10 mouse cellular contexts compared by ENCODE assay signal in the genomic region with DNA sequence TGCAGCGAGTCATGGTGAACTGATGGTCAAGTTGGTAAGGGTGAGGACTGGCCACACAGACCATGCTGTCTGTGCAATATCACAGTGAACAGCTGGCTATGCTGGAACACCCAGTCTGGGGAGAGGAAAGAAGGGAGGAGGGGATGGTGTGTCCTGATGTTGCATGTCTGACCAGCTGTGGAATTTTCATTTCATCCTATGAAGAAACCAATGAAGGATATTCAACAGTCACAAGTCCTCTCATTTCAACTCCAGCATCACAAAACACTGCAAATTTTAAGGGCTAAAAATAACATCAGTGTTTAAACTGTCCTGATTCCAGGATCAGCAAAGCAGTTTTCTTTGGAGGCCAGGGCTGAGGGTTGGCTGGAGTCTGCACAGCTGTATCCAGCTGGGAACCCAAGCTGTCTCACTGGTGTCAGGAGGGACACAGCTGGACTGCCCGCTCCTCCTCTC.
DNase-seq lines count a peak whose midpoint lies in the region; ATAC-seq and TF ChIP-seq lines count a peak whose summit lies in the region.
"Had no signal": no experiment of that assay in that cellular context is flagged by ENCODE, and none has a peak within 500 bp of the region (broad histone marks: within the 10 kb centered on the region; RNA-seq: fewer than 3 reads in every experiment).

No protein-coding gene starts in this region.

- H3K4me2 ChIP-seq in intestine, embryonic 14.5 days (ENCODE audit: low read length) = no peak overlapping the region
- no peak overlapping the region for H3K4me2 ChIP-seq in hindbrain, postnatal 0 days (ENCODE audit: low read depth, low read length)
- H3K4me2 ChIP-seq in midbrain, postnatal 0 days (ENCODE audit: low read depth, low read length, poor library complexity, severe bottlenecking) = no peak overlapping the region
- H3K4me2 ChIP-seq: limb, embryonic 12.5 days had no signal

- no peaks in the 10 kb centered on the region for H3K27me3 ChIP-seq in intestine, embryonic 14.5 days (replicated peaks; ENCODE audit: control insufficient read depth, insufficient read depth, low read length)
- no peaks in the 10 kb centered on the region for H3K27me3 ChIP-seq in hindbrain, postnatal 0 days (ENCODE audit: insufficient read depth, low read length)
- no peaks in the 10 kb centered on the region for H3K27me3 ChIP-seq in midbrain, postnatal 0 days (ENCODE audit: insufficient read depth, low read length)
- H3K27me3 ChIP-seq: limb, embryonic 12.5 days had no signal

- no peaks in the 10 kb centered on the region for H3K9me3 ChIP-seq in intestine, embryonic 14.5 days (ENCODE audit: control insufficient read depth, low read length)
- H3K9me3 ChIP-seq in hindbrain, postnatal 0 days (ENCODE audit: low read length) = no peaks in the 10 kb centered on the region
- no peaks in the 10 kb centered on the region for H3K9me3 ChIP-seq in midbrain, postnatal 0 days (ENCODE audit: low read length)
- H3K9me3 ChIP-seq: limb, embryonic 12.5 days had no signal

- no peak for TF ChIP-seq POLR2A in lung, adult 2 months (IDR thresholded peaks at IDR 0.05; ENCODE audit: borderline replicate concordance, extremely low read depth, low read depth, low read length)

- H3K4me3 ChIP-seq in lung, adult 2 months (replicated peaks; ENCODE audit: extremely low read depth, low read depth, low read length) = no peak overlapping the region
- H3K4me3 ChIP-seq in intestine, embryonic 14.5 days (ENCODE audit: low read depth, low read length) = no peak overlapping the region
- no peak overlapping the region for H3K4me3 ChIP-seq in hindbrain, postnatal 0 days (ENCODE audit: low read length)
- H3K4me3 ChIP-seq in midbrain, postnatal 0 days (ENCODE audit: low read depth, low read length) = no peak overlapping the region
- H3K4me3 ChIP-seq: limb, embryonic 12.5 days had no signal

- H3K4me1 ChIP-seq in lung, adult 2 months (ENCODE audit: control insufficient read depth, insufficient read depth, low read length) = 0 out of 2 replicates have a peak, but pooled peaks cover 2% of the 10 kb centered on the region
- H3K4me1 ChIP-seq in intestine, embryonic 14.5 days (replicated peaks; ENCODE audit: control insufficient read depth, insufficient read depth, low read length) = peaks cover 13% of the 10 kb centered on the region
- H3K4me1 ChIP-seq in hindbrain, postnatal 0 days (ENCODE audit: insufficient read depth, low read length) = no peaks in the 10 kb centered on the region
- no peaks in the 10 kb centered on the region for H3K4me1 ChIP-seq in midbrain, postnatal 0 days (ENCODE audit: insufficient read depth, low read length)

- no peaks in the 10 kb centered on the region for H3K36me3 ChIP-seq in intestine, embryonic 14.5 days (ENCODE audit: control insufficient read depth, insufficient read depth, low read length)
- no peaks in the 10 kb centered on the region for H3K36me3 ChIP-seq in hindbrain, postnatal 0 days (ENCODE audit: insufficient read depth, low read length)
- no peaks in the 10 kb centered on the region for H3K36me3 ChIP-seq in midbrain, postnatal 0 days (ENCODE audit: insufficient read depth, low read length)
- H3K36me3 ChIP-seq: limb, embryonic 12.5 days had no signal

- DNase-seq in lung, adult 18-20 months = peak; percentile 51 to 55
- DNase-seq in lung, adult 2 months = no peak
- peak; percentile 66 for DNase-seq in intestine, embryonic 14.5 days (ENCODE audit: low spot score)
- DNase-seq in kidney, postnatal 36 days = peak; percentile 47 to 61
- peak; percentile 59 for DNase-seq in testis, postnatal 10 days (ENCODE audit: low spot score)
- no peak for DNase-seq in c-Kit-positive CD71-positive TER-119-positive erythroid progenitor cells, embryonic 14.5 days (ENCODE audit: low spot score)
- no peak for DNase-seq in hindbrain, postnatal 0 days (ENCODE audit: low spot score)
- DNase-seq in midbrain, postnatal 0 days (ENCODE audit: low spot score) = no peak

- 53% methylated on average over 2 of the region's 2 CpGs for WGBS in lung, adult 2 months
- WGBS in intestine, embryonic 14.5 days = 36% methylated on average over 2 of the region's 2 CpGs
- WGBS in hindbrain, postnatal 0 days = 85% methylated on average over 2 of the region's 2 CpGs
- 91% methylated on average over 2 of the region's 2 CpGs for WGBS in midbrain, postnatal 0 days

- peak; percentile 82 for ATAC-seq in intestine, embryonic 14.5 days (replicated peaks; ENCODE audit: low FRiP score, low TSS enrichment, low read depth)
- no peak for ATAC-seq in hindbrain, postnatal 0 days
- no peak for ATAC-seq in midbrain, postnatal 0 days (ENCODE audit: low FRiP score)
- ATAC-seq: CD4-positive, CD25-positive, alpha-beta regulatory T cell, adult 4 months had no signal

- H3K9ac ChIP-seq in intestine, embryonic 14.5 days (ENCODE audit: low read length) = no peak overlapping the region
- H3K9ac ChIP-seq in hindbrain, postnatal 0 days (replicated peaks; ENCODE audit: low read length) = no peak overlapping the region
- no peak overlapping the region for H3K9ac ChIP-seq in midbrain, postnatal 0 days (replicated peaks; ENCODE audit: low read length, poor library complexity, severe bottlenecking)
- H3K9ac ChIP-seq: limb, embryonic 12.5 days had no signal

- peak overlapping the region; percentile 75 for H3K27ac ChIP-seq in intestine, embryonic 14.5 days (ENCODE audit: low read depth)
- H3K27ac ChIP-seq in hindbrain, postnatal 0 days = no peak overlapping the region
- no peak overlapping the region for H3K27ac ChIP-seq in midbrain, postnatal 0 days (ENCODE audit: low read depth, low read length)
- H3K27ac ChIP-seq: limb, embryonic 12.5 days had no signal

- no peak for TF ChIP-seq CTCF in lung, adult 2 months (IDR thresholded peaks at IDR 0.05; ENCODE audit: insufficient read depth, low read length)
- TF ChIP-seq CTCF in hindbrain, postnatal 0 days (IDR thresholded peaks at IDR 0.05; ENCODE audit: low read depth) = no peak
- TF ChIP-seq CTCF in midbrain, postnatal 0 days (IDR thresholded peaks at IDR 0.05) = no peak

Comparison
In these comparisons a context has a peak if more than half of its experiments do, and no peak if none do; other contexts are left out.
1. DNase-seq: peak in lung, adult 18-20 months (2 of 2), intestine, embryonic 14.5 days (single experiment), kidney, postnatal 36 days (2 of 2) and testis, postnatal 10 days (single experiment); none in lung, adult 2 months (single experiment), c-Kit-positive CD71-positive TER-119-positive erythroid progenitor cells, embryonic 14.5 days (single experiment), hindbrain, postnatal 0 days (single experiment) and midbrain, postnatal 0 days (single experiment).